Mouse (Mus musculus) 416B (cell line): ENCODE data around the gene Gm5155.
"Not testable (repeated sequence)": the region's sequence is repeated elsewhere in the genome, so short reads cannot be mapped to it uniquely, and the experiment has no call there.

Source experiments
- DNase-seq: peaks from one replicate; pipeline ENCODE4 v3.0.0; 2011; ENCODE audit warnings: low read depth

Gm5155 gene

GRCm38 (mm10) chr7:17871467-17871866 is at the start of gene Gm5155:
Gene Gm5155 (plus strand): TSS chr7:17871767.
- no peak for DNase-seq

DNA sequence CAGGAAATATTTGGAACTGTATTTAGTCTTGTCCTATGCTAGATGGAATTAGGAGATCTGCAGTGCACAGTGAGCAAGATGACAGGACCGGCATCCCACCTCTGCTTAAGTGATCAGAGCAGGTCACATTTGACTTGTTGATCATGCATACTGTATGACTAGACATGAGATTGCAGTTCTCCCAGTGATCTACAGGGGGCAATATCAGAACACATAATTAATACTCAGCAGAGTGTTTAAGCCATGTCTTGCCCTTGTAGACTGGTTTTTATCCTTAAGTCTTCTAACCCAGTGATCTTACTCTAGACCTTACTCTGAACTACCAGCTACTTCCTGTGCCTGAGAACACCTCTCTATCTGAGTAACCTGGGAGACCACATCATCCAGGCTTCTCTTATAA is 791 bp upstream of the Gm5155 start:
- no peak for DNase-seq

- DNase-seq, result not testable (repeated sequence)
These were observed 23.8 kb downstream of the Gm5155 start for GRCm38 (mm10) chr7:17895341-17895740.

DNA sequence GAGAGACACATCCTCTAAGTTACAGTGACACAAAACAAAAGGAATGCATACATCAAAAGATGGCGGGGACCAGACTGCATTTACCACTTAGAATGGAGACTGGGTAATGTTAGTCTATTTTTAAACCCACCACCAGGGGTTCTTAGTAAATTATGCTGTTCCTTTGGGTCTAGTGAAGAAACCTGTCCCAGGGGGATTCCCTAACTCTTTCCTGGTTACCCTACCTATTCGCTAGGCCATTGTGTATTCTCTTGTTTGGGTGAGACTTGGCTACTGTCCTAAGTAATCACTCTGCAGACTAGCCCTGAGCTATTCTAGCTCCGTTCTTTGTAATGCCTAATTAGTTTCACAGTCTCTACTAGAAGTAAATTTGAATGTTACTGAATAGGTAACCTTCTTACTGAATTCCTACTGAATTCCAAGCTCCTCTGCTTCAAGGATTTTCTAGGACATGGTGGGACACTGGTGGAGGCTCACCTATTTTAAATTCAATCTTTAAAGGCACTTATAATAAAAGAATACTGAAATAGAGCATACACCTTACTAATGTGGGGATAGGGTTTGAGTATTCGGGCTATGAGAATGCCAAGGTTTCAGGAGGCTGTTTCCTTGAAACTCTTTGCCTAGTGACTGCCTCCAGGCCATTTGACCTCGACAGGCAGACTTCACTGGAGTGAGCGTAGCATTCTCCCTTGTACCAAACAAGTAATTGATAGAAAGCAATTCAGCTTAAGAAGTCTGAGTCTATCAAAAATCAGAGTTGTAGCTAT is 31.8 kb downstream of the Gm5155 start:
- no peak for DNase-seq
